Mouse (Mus musculus) layer of hippocampus, adult 2 months (tissue): ENCODE results near the gene Nol4l. TPM values are rescaled to one million over a fixed set of nuclear protein-coding genes. Genes with fewer than 3 reads are reported as not detected.

ENCODE experiments used
- DNase-seq, 2 experiments: peaks; one replicate each; pipeline ENCODE4 v3.0.0; 2022; ENCODE audit warnings: low spot score in 2 of 2
- H3K27ac ChIP-seq: fragments of 200-600 bp; 2 replicates; pipeline ENCODE4 v1.8.1; 2022
- H3K4me3 ChIP-seq: fragments of 200-600 bp; 2 replicates; pipeline ENCODE4 v1.8.1; 2022; ENCODE audit warnings: mild to moderate bottlenecking
- CTCF ChIP-seq: fragments of 200-600 bp; conservative IDR thresholded peaks from 2 replicates; pipeline ENCODE4 v1.8.1; 2022; ENCODE audit warnings: antibody characterized with exemption, mild to moderate bottlenecking, moderate library complexity
- total RNA-seq, 2 experiments: library from RNA; stranded (reverse); gene quantifications; 2 replicates each; pipeline ENCODE4 v1.2.3; 2021

The Nol4l gene
- total RNA-seq, 2 experiments from 2014 or later: 47.6 to 52.1 TPM

GRCm38 (mm10) chr2:153424557-153424956, 105.2 kb downstream of the Nol4l start:
- H3K4me3 ChIP-seq: no peak overlapping the region
- DNase-seq: no peak
- TF ChIP-seq CTCF: no peak
- H3K27ac ChIP-seq: peak overlapping the region; percentile 83

- Histone ChIP-seq H3K27ac (peak overlapping the region; percentile 83), H3K4me3 (no peak overlapping the region)
- TF ChIP-seq CTCF: no peak
- no peak for DNase-seq
Measured at GRCm38 (mm10) chr2:153423113-153423512, 106.7 kb downstream of the Nol4l start.

- H3K4me3 ChIP-seq: no peak overlapping the region
- no peak for DNase-seq
- peak overlapping the region; percentile 83 for H3K27ac ChIP-seq
- no peak for TF ChIP-seq CTCF
Measured at GRCm38 (mm10) chr2:153422051-153422450, 107.7 kb downstream of the Nol4l start.

GRCm38 (mm10) chr2:153421233-153421632, 108.5 kb downstream of the Nol4l start:
- Histone ChIP-seq H3K4me3 (no peak overlapping the region), H3K27ac (peak overlapping the region; percentile 59; the same call in 1 of the 2 replicates)
- no peak for DNase-seq
- peak; percentile 77 for TF ChIP-seq CTCF

GRCm38 (mm10) chr2:153418381-153418780, 111.4 kb downstream of the Nol4l start:
- Histone ChIP-seq H3K27ac (peak overlapping the region; percentile 74), H3K4me3 (no peak overlapping the region)
- TF ChIP-seq CTCF: no peak
- peak in 1 of 2 experiments; percentile 48 for DNase-seq

- no peak for DNase-seq
- peak overlapping the region; percentile 74 for H3K27ac ChIP-seq
- TF ChIP-seq CTCF: no peak
- no peak overlapping the region for H3K4me3 ChIP-seq
Measured at GRCm38 (mm10) chr2:153417841-153418240, 111.9 kb downstream of the Nol4l start.

- Histone ChIP-seq H3K4me3 (no peak overlapping the region), H3K27ac (no peak overlapping the region)
- DNase-seq: no peak
- peak; percentile 72 for TF ChIP-seq CTCF
Measured at GRCm38 (mm10) chr2:153414607-153415006, 115.2 kb downstream of the Nol4l start.

GRCm38 (mm10) chr2:153412563-153412962, 117.2 kb downstream of the Nol4l start:
- H3K27ac ChIP-seq: peak overlapping the region; percentile 68; the same call in 1 of the 2 replicates
- peak; percentile 44 for TF ChIP-seq CTCF
- H3K4me3 ChIP-seq: no peak overlapping the region
- DNase-seq: no peak

GRCm38 (mm10) chr2:153411557-153411956, 118.2 kb downstream of the Nol4l start:
- Histone ChIP-seq H3K27ac (peak overlapping the region; percentile 68), H3K4me3 (no peak overlapping the region)
- TF ChIP-seq CTCF: no peak
- no peak for DNase-seq

- H3K27ac ChIP-seq: peak overlapping the region; percentile 68; the same call in 1 of the 2 replicates
- no peak for TF ChIP-seq CTCF
- DNase-seq: no peak
- no peak overlapping the region for H3K4me3 ChIP-seq
Measured at GRCm38 (mm10) chr2:153408971-153409370, 120.8 kb downstream of the Nol4l start.

- no peak for TF ChIP-seq CTCF
- H3K27ac ChIP-seq: no peak overlapping the region; the same call in 1 of the 2 replicates
- DNase-seq: no peak
- H3K4me3 ChIP-seq: no peak overlapping the region
Measured at GRCm38 (mm10) chr2:153406882-153407281, 122.9 kb downstream of the Nol4l start.

- H3K4me3 ChIP-seq: no peak overlapping the region
- H3K27ac ChIP-seq: no peak overlapping the region
- DNase-seq: no peak
- no peak for TF ChIP-seq CTCF
Measured at GRCm38 (mm10) chr2:153404882-153405281, 124.9 kb downstream of the Nol4l start.

GRCm38 (mm10) chr2:153404062-153404461, 125.7 kb downstream of the Nol4l start:
- no peak overlapping the region for H3K4me3 ChIP-seq
- no peak for TF ChIP-seq CTCF
- H3K27ac ChIP-seq: no peak overlapping the region
- DNase-seq: no peak

GRCm38 (mm10) chr2:153399166-153399565, 130.6 kb downstream of the Nol4l start:
- no peak for TF ChIP-seq CTCF
- Histone ChIP-seq H3K27ac (no peak overlapping the region), H3K4me3 (no peak overlapping the region)
- DNase-seq: no peak
